Mouse (Mus musculus) midbrain, embryonic 10.5 days (tissue): ENCODE measurements at regions not wholly inside any gene's neighbourhood (a gene's known extent, or its start where the extent isn't known, plus 50 kb on each side); places are given as distances from the start of the nearest gene placed in this dataset.
"Not testable (repeated sequence)": the region's sequence is repeated elsewhere in the genome, so short reads cannot be mapped to it uniquely, and the experiment has no call there.

ENCODE experiments used
- DNase-seq: peaks from one replicate; pipeline ENCODE4 v3.0.0-alpha.2; 2017; ENCODE audit warnings: low spot score
- H3K27ac ChIP-seq: fragments of 300-500 bp; sonication (generic); replicated peaks from 2 replicates; pipeline ENCODE4 v1.5.1; 2016; ENCODE audit warnings: mild to moderate bottlenecking
- H3K27me3 ChIP-seq: fragments of 300-500 bp; sonication (generic); 2 replicates; pipeline ENCODE4 v1.6.1; 2016; ENCODE audit warnings: low read depth, mild to moderate bottlenecking; ENCODE audit not compliant: poor library complexity, severe bottlenecking
- H3K36me3 ChIP-seq: fragments of 300-500 bp; sonication (generic); 2 replicates; pipeline ENCODE4 v1.6.1; 2016; ENCODE audit warnings: mild to moderate bottlenecking, moderate library complexity
- H3K4me1 ChIP-seq: fragments of 300-500 bp; sonication (generic); 2 replicates; pipeline ENCODE4 v1.6.1; 2016
- H3K4me3 ChIP-seq: fragments of 300-500 bp; sonication (generic); 2 replicates; pipeline ENCODE4 v1.5.1; 2016; ENCODE audit warnings: mild to moderate bottlenecking, moderate library complexity
- H3K9me3 ChIP-seq: fragments of 300-500 bp; sonication (generic); replicated peaks from 2 replicates; pipeline ENCODE4 v1.6.1; 2016; ENCODE audit warnings: mild to moderate bottlenecking
- WGBS: fragments of 180-500 bp; shearing (Covaris S2); methylation state at CpG from one replicate; pipeline ENCODE4 v1.1.7; 2016; 5-methylcytosine and 5-hydroxymethylcytosine counted together

DNA sequence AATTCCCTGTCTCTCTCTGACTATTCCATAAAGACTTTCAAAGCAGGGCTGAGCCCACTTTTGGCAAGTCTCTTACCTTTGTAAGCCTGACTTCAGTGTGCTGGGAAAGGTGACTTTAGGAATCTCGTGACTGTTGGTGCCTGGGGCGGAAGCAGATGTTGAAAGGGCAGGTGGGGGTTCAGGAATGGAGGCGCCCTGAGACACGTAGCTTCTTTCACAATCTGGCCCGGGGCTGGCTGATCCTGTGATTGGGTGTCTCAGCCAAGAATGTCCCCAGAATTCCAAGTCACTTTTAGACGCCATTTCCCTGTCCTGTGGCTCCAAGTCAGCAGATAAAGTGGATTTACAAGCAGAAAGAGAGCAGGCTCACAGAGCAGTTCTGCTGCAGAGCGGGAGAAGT lies 527.8 kb downstream of the Zfp704 start:
- WGBS = 78% methylated on average over 7 of the region's 7 CpGs
- H3K27ac ChIP-seq = no peak overlapping the region

GRCm38 (mm10) chr3:9078201-9078600 lies 531.7 kb downstream of the Zfp704 start:
- Histone ChIP-seq H3K27me3 (no peaks in the 10 kb centered on the region), H3K36me3 (no peaks in the 10 kb centered on the region), H3K4me3 (no peak overlapping the region), H3K4me1 (no peaks in the 10 kb centered on the region), H3K9me3 (no peaks in the 10 kb centered on the region), H3K27ac (no peak overlapping the region)
- DNase-seq = no peak
- WGBS = 70% methylated on average over 2 of the region's 2 CpGs

More for the DNA sequence above, 527.8 kb downstream of the Zfp704 start:
- no peaks in the 10 kb centered on the region for H3K9me3 ChIP-seq
- no peak for DNase-seq
- H3K4me1 ChIP-seq = no peaks in the 10 kb centered on the region
- no peaks in the 10 kb centered on the region for H3K36me3 ChIP-seq
- H3K4me3 ChIP-seq = no peak overlapping the region
- H3K27me3 ChIP-seq = no peaks in the 10 kb centered on the region

DNA sequence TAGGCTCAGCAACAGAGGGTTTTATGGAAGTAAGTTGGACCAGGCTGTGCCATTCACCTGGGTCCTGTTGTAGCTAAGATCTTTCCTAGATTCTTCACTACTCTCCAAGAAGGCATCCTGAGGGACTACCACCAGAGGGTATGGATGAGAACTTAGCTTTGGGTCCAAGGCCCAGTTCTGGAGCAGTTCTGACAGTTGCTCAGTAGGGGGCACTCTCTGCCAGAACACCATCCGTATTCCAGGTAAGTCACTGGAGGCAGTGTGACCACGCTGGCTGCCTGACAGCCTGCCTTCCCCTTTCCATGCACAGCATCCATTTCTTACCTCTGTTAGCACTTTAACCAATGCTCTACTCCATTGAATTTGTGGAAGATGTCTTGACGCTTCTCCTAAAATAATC lies 533.2 kb downstream of the Zfp704 start:
- H3K27ac ChIP-seq = no peak overlapping the region
- H3K36me3 ChIP-seq = no peaks in the 10 kb centered on the region
- H3K4me3 ChIP-seq = no peak overlapping the region
- DNase-seq = peak; percentile 44
- H3K27me3 ChIP-seq = no peaks in the 10 kb centered on the region
- H3K9me3 ChIP-seq = no peaks in the 10 kb centered on the region
- H3K4me1 ChIP-seq = no peaks in the 10 kb centered on the region
- 28% methylated on average over 3 of the region's 3 CpGs for WGBS

- H3K4me1 ChIP-seq, H3K4me3 ChIP-seq, DNase-seq, H3K27ac ChIP-seq, H3K27me3 ChIP-seq, H3K9me3 ChIP-seq, H3K36me3 ChIP-seq: not testable (repeated sequence)
- WGBS = 88% methylated on average over 13 of the region's 13 CpGs
These were observed 537.4 kb downstream of the Zfp704 start for GRCm38 (mm10) chr3:9072471-9072870.

GRCm38 (mm10) chr3:9067048-9067447 lies 542.8 kb downstream of the Zfp704 start:
- no peak overlapping the region for H3K27ac ChIP-seq
- WGBS = 3% methylated on average over 12 of the region's 12 CpGs
- H3K36me3 ChIP-seq = no peaks in the 10 kb centered on the region
- peak; percentile 78 for DNase-seq
- H3K9me3 ChIP-seq = no peaks in the 10 kb centered on the region
- H3K4me3 ChIP-seq = no peak overlapping the region
- no peaks in the 10 kb centered on the region for H3K4me1 ChIP-seq
- H3K27me3 ChIP-seq = no peaks in the 10 kb centered on the region

DNA sequence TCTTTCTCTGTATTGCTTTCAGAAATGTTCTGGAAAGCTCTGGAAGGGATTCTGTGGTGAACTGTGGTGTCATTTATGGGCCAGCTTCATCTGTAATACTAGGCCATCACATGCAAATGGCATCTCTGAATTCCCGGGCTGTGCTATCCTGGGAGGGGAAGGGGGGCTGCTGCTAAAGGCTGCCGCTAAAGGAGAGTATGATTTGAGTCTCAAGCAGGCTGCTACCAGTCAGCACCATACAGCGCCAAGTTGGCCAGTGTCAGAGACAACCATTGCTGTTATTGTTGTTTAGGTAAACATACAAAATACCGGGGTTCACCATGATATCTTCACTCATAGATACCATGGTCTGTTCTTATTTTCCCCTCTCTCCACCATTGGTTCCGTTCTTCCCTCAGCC lies 543.5 kb downstream of the Zfp704 start:
- H3K4me1 ChIP-seq = no peaks in the 10 kb centered on the region
- H3K27ac ChIP-seq = no peak overlapping the region
- no peak overlapping the region for H3K4me3 ChIP-seq
- H3K27me3 ChIP-seq = no peaks in the 10 kb centered on the region
- no peaks in the 10 kb centered on the region for H3K36me3 ChIP-seq
- no peaks in the 10 kb centered on the region for H3K9me3 ChIP-seq
- WGBS = 78% methylated on average over 5 of the region's 5 CpGs
- no peak for DNase-seq

DNA sequence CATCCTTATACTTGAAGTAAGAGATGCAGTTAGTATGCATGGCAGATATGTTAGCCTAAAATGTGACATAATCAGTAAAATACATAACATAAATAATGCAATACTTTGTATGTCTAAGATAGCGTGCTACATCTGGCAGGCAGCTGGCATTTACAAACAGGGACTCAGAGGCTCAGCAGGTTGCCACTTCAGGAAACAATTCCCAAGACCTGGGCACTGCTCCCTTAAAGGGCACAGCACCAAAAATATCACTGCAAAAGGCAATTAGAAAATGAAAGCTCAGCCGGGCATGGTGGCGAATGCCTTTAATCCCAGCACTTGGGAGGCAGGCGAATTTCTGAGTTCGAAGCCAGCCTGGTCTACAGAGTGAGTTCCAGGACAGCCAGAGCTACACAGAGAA lies 544.0 kb downstream of the Zfp704 start:
- Histone ChIP-seq H3K4me3 (no peak overlapping the region), H3K27me3 (no peaks in the 10 kb centered on the region), H3K36me3 (no peaks in the 10 kb centered on the region), H3K4me1 (no peaks in the 10 kb centered on the region), H3K27ac (no peak overlapping the region), H3K9me3 (no peaks in the 10 kb centered on the region)
- 81% methylated on average over 5 of the region's 5 CpGs for WGBS
- no peak for DNase-seq

- Histone ChIP-seq H3K9me3 (no peaks in the 10 kb centered on the region), H3K27ac (no peak overlapping the region), H3K36me3 (no peaks in the 10 kb centered on the region), H3K4me1 (no peaks in the 10 kb centered on the region), H3K4me3 (no peak overlapping the region), H3K27me3 (no peaks in the 10 kb centered on the region)
- 46% methylated on average over 15 of the region's 15 CpGs for WGBS
- DNase-seq = peak; percentile 49
These were observed 545.4 kb downstream of the Zfp704 start for GRCm38 (mm10) chr3:9064266-9065031.

DNA sequence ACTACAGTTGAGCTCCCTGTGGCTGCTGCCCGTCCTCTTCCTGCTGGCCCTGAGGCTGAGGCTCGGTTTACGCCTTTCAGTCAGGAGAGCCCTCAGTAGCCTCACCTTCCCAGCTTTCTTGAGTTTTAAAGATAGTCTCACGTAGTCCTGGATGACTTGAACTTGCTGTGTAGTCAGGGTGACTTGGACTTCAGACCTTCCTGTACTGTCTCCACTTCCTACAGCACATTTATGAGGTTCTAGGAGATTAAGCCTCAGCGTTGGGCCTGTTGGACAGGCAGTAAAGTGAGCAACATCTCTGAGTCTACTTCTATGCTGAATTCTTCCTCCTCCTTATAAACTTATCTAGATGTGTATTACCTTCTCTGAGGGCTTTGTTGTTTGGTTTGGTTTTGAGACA lies 546.2 kb downstream of the Zfp704 start:
- no peak overlapping the region for H3K27ac ChIP-seq
- no peaks in the 10 kb centered on the region for H3K36me3 ChIP-seq
- no peaks in the 10 kb centered on the region for H3K27me3 ChIP-seq
- no peak for DNase-seq
- H3K4me3 ChIP-seq = no peak overlapping the region
- 80% methylated on average over 5 of the region's 5 CpGs for WGBS
- H3K9me3 ChIP-seq = no peaks in the 10 kb centered on the region
- H3K4me1 ChIP-seq = no peaks in the 10 kb centered on the region

DNA sequence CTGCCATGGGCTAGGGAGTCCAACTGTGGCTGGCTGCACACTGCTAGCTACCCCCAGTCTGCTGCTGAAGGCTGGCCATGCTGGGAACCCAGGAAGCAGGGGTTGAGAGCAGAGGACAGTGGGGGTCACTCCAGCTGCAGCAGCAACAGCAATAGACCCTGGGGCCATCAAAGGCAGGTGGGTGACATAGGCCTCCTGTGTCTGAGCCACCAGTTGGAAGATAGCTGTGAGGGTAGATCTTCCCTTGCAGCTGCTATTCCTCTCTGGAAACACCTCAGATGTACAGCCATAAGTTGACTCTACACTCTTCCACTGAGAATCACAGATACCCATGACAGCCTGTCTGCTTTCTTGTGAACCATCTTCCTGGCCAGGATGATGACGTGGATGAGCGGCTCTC lies 548.5 kb downstream of the Zfp704 start:
- H3K36me3 ChIP-seq = no peaks in the 10 kb centered on the region
- H3K27me3 ChIP-seq = no peaks in the 10 kb centered on the region
- 89% methylated on average over 2 of the region's 2 CpGs for WGBS
- H3K9me3 ChIP-seq = no peaks in the 10 kb centered on the region
- no peak for DNase-seq
- H3K27ac ChIP-seq = 0 out of 2 replicates have a peak overlapping the region, but pooled peaks have one; percentile 28
- H3K4me3 ChIP-seq = no peak overlapping the region
- 0 out of 2 replicates have a peak, but pooled peaks cover 3% of the 10 kb centered on the region for H3K4me1 ChIP-seq

- DNase-seq = not testable (repeated sequence)
These were observed 552.2 kb downstream of the Zfp704 start for GRCm38 (mm10) chr3:9057703-9058102.

DNA sequence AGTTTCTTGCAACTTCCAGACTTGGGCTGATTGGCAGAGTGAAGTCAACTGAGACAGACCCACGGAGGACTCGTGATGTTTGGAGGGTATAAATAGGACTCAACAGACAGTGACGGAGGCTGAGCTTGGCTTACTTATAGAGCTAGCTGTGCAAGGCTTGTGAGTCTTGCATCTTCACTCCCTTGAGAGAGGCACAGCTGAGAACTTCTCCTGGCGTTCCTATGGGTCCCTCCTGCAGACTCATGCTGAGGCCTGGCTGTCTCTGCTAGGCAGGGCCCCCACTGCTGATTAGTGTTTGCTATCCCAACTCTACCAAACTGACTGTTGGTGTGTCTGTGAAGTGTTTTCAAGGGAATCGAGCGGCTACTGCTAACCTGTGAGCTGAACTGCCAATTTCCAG lies 553.0 kb downstream of the Zfp704 start:
- Histone ChIP-seq H3K9me3 (no peaks in the 10 kb centered on the region), H3K27ac (no peak overlapping the region), H3K4me1 (peaks cover 15% of the 10 kb centered on the region), H3K27me3 (no peaks in the 10 kb centered on the region), H3K36me3 (no peaks in the 10 kb centered on the region), H3K4me3 (no peak overlapping the region)
- no peak for DNase-seq
- WGBS = 79% methylated on average over 6 of the region's 6 CpGs

More at GRCm38 (mm10) chr3:9057703-9058102, 552.2 kb downstream of the Zfp704 start:
- H3K36me3 ChIP-seq, H3K9me3 ChIP-seq, H3K27me3 ChIP-seq, H3K4me3 ChIP-seq, H3K27ac ChIP-seq: not testable (repeated sequence)
- peaks cover 15% of the 10 kb centered on the region for H3K4me1 ChIP-seq
- WGBS = 53% methylated on average over 3 of the region's 3 CpGs

DNA sequence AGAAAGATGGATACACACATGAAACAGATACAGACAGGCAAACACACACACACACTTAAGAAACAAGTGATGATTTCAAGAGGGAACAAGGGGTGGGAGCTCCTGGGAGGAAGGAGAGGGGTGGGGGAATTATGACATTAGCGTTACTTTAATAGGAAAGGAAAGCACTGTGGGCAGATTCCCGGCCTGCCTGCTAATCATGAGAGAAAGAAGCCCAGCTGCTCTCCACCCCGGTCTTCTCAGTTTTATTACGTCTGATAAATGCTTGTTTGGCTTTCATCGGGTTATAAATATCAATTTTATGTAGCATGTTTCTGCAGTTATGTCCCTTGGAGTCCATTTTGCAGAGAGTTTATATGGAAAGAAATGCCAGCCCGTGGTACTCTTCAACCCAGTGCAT lies 554.1 kb downstream of the Zfp704 start:
- Histone ChIP-seq H3K36me3 (no peaks in the 10 kb centered on the region), H3K9me3 (no peaks in the 10 kb centered on the region), H3K4me3 (no peak overlapping the region), H3K4me1 (peaks cover 15% of the 10 kb centered on the region), H3K27ac (no peak overlapping the region), H3K27me3 (no peaks in the 10 kb centered on the region)
- 86% methylated on average over 6 of the region's 6 CpGs for WGBS
- no peak for DNase-seq
